Mouse (Mus musculus) MEL (cell line): Measurements from ENCODE around the gene Mkrn1. TPM values are rescaled to one million over a fixed set of nuclear protein-coding genes. Genes with fewer than 3 reads are reported as not detected.
A peak's percentile ranks its signal among the peaks of the same experiment; 100 is the strongest.

Experiments
- DNase-seq: peaks from one replicate; pipeline ENCODE4 v3.0.0; 2011; ENCODE audit warnings: low read depth, low spot score
- H3K27ac ChIP-seq: 2 replicates; pipeline ENCODE4 v1.5.1; 2012; ENCODE audit warnings: low read depth, mild to moderate bottlenecking, control low read depth, low read length, moderate library complexity; ENCODE audit not compliant: control insufficient read depth
- H3K27me3 ChIP-seq, 2 experiments: fragments of 150-350 bp in 1 of 2; sonication (generic) in 1 of 2; 2 replicates each; pipeline ENCODE4 v1.6.1; 2012; ENCODE audit warnings: low read length in 2 of 2, mild to moderate bottlenecking in 2 of 2, improper control_type of control experiment in 1 of 2, moderate library complexity in 1 of 2; ENCODE audit not compliant: insufficient read depth in 2 of 2, control insufficient read depth in 1 of 2
- H3K36me3 ChIP-seq, 2 experiments: 2 replicates each; pipeline ENCODE4 v1.6.1; 2012 to 2014; ENCODE audit warnings: low read length in 2 of 2, improper control_type of control experiment in 1 of 2, inconsistent platforms in 1 of 2, mild to moderate bottlenecking in 1 of 2; ENCODE audit not compliant: insufficient read depth in 2 of 2, control insufficient read depth in 1 of 2
- H3K4me1 ChIP-seq, 2 experiments: fragments of 150-350 bp in 1 of 2; sonication (generic) in 1 of 2; 2 replicates each; pipeline ENCODE4 v1.6.1; 2012; ENCODE audit warnings: low read length in 2 of 2, improper control_type of control experiment in 1 of 2, mild to moderate bottlenecking in 1 of 2; ENCODE audit not compliant: insufficient read depth in 2 of 2, control insufficient read depth in 1 of 2
- H3K4me3 ChIP-seq, 2 experiments: fragments of 150-350 bp in 1 of 2; sonication (generic) in 1 of 2; 2 replicates each; pipeline ENCODE4 v1.5.1; 2012; ENCODE audit warnings: low read depth in 2 of 2, low read length in 2 of 2, mild to moderate bottlenecking in 2 of 2, moderate library complexity in 2 of 2, control low read depth in 1 of 2, improper control_type of control experiment in 1 of 2; ENCODE audit not compliant: control insufficient read depth in 1 of 2, insufficient read depth in 1 of 2
- H3K79me2 ChIP-seq: 2 replicates; pipeline ENCODE4 v1.6.1; 2012; ENCODE audit warnings: mild to moderate bottlenecking, low read length, moderate library complexity; ENCODE audit not compliant: control insufficient read depth, poor library complexity, insufficient read depth
- H3K9ac ChIP-seq: 2 replicates; pipeline ENCODE4 v1.6.1; 2012; ENCODE audit warnings: low read depth, mild to moderate bottlenecking, control low read depth, low read length, moderate library complexity; ENCODE audit not compliant: control insufficient read depth, poor library complexity, severe bottlenecking
- H3K9me3 ChIP-seq: fragments of 150-350 bp; sonication (generic); replicated peaks from 2 replicates; pipeline ENCODE4 v1.6.1; 2012; ENCODE audit warnings: mild to moderate bottlenecking, low read length, improper control_type of control experiment, moderate library complexity; ENCODE audit not compliant: insufficient read depth
- BHLHE40 ChIP-seq: IDR thresholded peaks from 2 replicates; pipeline ENCODE4 v1.6.1; 2012; ENCODE audit warnings: low read depth, mild to moderate bottlenecking, inconsistent platforms, low read length, improper control_type of control experiment, borderline replicate concordance
- CHD1 ChIP-seq: IDR thresholded peaks from 2 replicates; pipeline ENCODE4 v1.6.1; 2012; ENCODE audit warnings: low read depth, mild to moderate bottlenecking, inconsistent platforms, low read length, improper control_type of control experiment
- CTCF ChIP-seq, 3 experiments: IDR thresholded peaks in 2 of 3; conservative IDR thresholded peaks in 1 of 3; 2 replicates each; pipeline ENCODE4 v1.5.1; 2011 to 2012; ENCODE audit warnings: low read length in 3 of 3, low read depth in 2 of 3, mild to moderate bottlenecking in 2 of 3, improper control_type of control experiment in 1 of 3, inconsistent platforms in 1 of 3, mixed read lengths in 1 of 3, moderate library complexity in 1 of 3; ENCODE audit not compliant: control insufficient read depth in 1 of 3, insufficient read depth in 1 of 3, poor library complexity in 1 of 3, severe bottlenecking in 1 of 3
- E2F4 ChIP-seq: IDR thresholded peaks from 2 replicates; pipeline ENCODE4 v1.6.1; 2011; ENCODE audit warnings: low read depth, low read length, improper control_type of control experiment, borderline replicate concordance
- ELF1 ChIP-seq: IDR thresholded peaks from 2 replicates; pipeline ENCODE4 v1.6.1; 2014; ENCODE audit warnings: low read depth, mild to moderate bottlenecking, inconsistent platforms, low read length, improper control_type of control experiment, moderate library complexity
- EP300 ChIP-seq, 2 experiments: IDR thresholded peaks; 2 replicates each; pipeline ENCODE4 v1.6.1; 2011; ENCODE audit warnings: improper control_type of control experiment in 2 of 2, low read length in 2 of 2, low read depth in 1 of 2, mild to moderate bottlenecking in 1 of 2
- ETS1 ChIP-seq: IDR thresholded peaks from 2 replicates; pipeline ENCODE4 v1.6.1; 2012; ENCODE audit warnings: low read depth, mild to moderate bottlenecking, inconsistent platforms, low read length, improper control_type of control experiment, moderate library complexity
- GATA1 ChIP-seq: IDR thresholded peaks from 2 replicates; pipeline ENCODE4 v1.6.1; 2011; ENCODE audit warnings: low read depth, low read length, improper control_type of control experiment
- HCFC1 ChIP-seq: IDR thresholded peaks from 2 replicates; pipeline ENCODE4 v1.6.1; 2012; ENCODE audit warnings: low read depth, mild to moderate bottlenecking, inconsistent platforms, low read length, improper control_type of control experiment, moderate library complexity
- KAT2A ChIP-seq: conservative IDR thresholded peaks from 2 replicates; pipeline ENCODE4 v1.6.1; 2012; ENCODE audit warnings: low read depth, low read length, improper control_type of control experiment, inconsistent platforms
- MAFK ChIP-seq: IDR thresholded peaks from 2 replicates; pipeline ENCODE4 v1.6.1; 2011; ENCODE audit warnings: low read depth, mild to moderate bottlenecking, low read length, improper control_type of control experiment, borderline replicate concordance
- MAX ChIP-seq: IDR thresholded peaks from 2 replicates; pipeline ENCODE4 v1.6.1; 2011; ENCODE audit warnings: low read length, improper control_type of control experiment
- MAZ ChIP-seq: IDR thresholded peaks from 2 replicates; pipeline ENCODE4 v1.6.1; 2012; ENCODE audit warnings: low read depth, mild to moderate bottlenecking, inconsistent platforms, low read length, improper control_type of control experiment
- MEF2A ChIP-seq: IDR thresholded peaks from 2 replicates; pipeline ENCODE4 v1.6.1; 2014; ENCODE audit warnings: low read depth, mild to moderate bottlenecking, inconsistent platforms, low read length, improper control_type of control experiment; ENCODE audit not compliant: poor library complexity, insufficient replicate concordance, severe bottlenecking; ENCODE audit errors: extremely low read depth
- MXI1 ChIP-seq: IDR thresholded peaks from 2 replicates; pipeline ENCODE4 v1.6.1; 2011; ENCODE audit warnings: mild to moderate bottlenecking, low read depth, low read length, improper control_type of control experiment
- MYB ChIP-seq: IDR thresholded peaks from 2 replicates; pipeline ENCODE4 v1.6.1; 2011; ENCODE audit warnings: mild to moderate bottlenecking, low read depth, low read length, improper control_type of control experiment
- NELFE ChIP-seq: IDR thresholded peaks from 2 replicates; pipeline ENCODE4 v1.6.1; 2011; ENCODE audit warnings: low read depth, low read length, improper control_type of control experiment
- POLR2A ChIP-seq, 2 experiments: IDR thresholded peaks; 2 replicates each; pipeline ENCODE4 v1.6.1; 2011 to 2012; ENCODE audit warnings: low read length in 2 of 2, mild to moderate bottlenecking in 2 of 2, control low read depth in 1 of 2, improper control_type of control experiment in 1 of 2, low read depth in 1 of 2, moderate library complexity in 1 of 2; ENCODE audit not compliant: control insufficient read depth in 1 of 2, insufficient read depth in 1 of 2, poor library complexity in 1 of 2
- POLR2AphosphoS2 ChIP-seq: IDR thresholded peaks from 2 replicates; pipeline ENCODE4 v1.6.1; 2011; ENCODE audit warnings: low read length, improper control_type of control experiment
- POLR2AphosphoS5 ChIP-seq: IDR thresholded peaks from 2 replicates; pipeline ENCODE4 v1.6.1; 2012; ENCODE audit warnings: low read depth, borderline replicate concordance, mild to moderate bottlenecking, inconsistent platforms, low read length, moderate library complexity, mixed read lengths
- RAD21 ChIP-seq: IDR thresholded peaks from 2 replicates; pipeline ENCODE4 v1.6.1; 2011; ENCODE audit warnings: mild to moderate bottlenecking, low read depth, low read length, improper control_type of control experiment
- RCOR1 ChIP-seq: IDR thresholded peaks from 2 replicates; pipeline ENCODE4 v1.6.1; 2012; ENCODE audit warnings: low read depth, mild to moderate bottlenecking, inconsistent platforms, low read length, improper control_type of control experiment
- SIN3A ChIP-seq: IDR thresholded peaks from 2 replicates; pipeline ENCODE4 v1.6.1; 2012; ENCODE audit warnings: low read length, improper control_type of control experiment, inconsistent platforms
- TBP ChIP-seq: IDR thresholded peaks from 2 replicates; pipeline ENCODE4 v1.8.0; 2011; ENCODE audit warnings: low read depth, low read length, improper control_type of control experiment
- TCF12 ChIP-seq: IDR thresholded peaks from 2 replicates; pipeline ENCODE4 v1.6.1; 2014; ENCODE audit warnings: low read depth, mild to moderate bottlenecking, inconsistent platforms, low read length, improper control_type of control experiment, moderate library complexity
- USF2 ChIP-seq, 2 experiments: IDR thresholded peaks; 2 replicates each; pipeline ENCODE4 v1.6.1; 2011 to 2012; ENCODE audit warnings: improper control_type of control experiment in 2 of 2, low read length in 2 of 2, borderline replicate concordance in 1 of 2, inconsistent platforms in 1 of 2, low read depth in 1 of 2, mild to moderate bottlenecking in 1 of 2; ENCODE audit not compliant: insufficient read depth in 1 of 2
- ZC3H11A ChIP-seq: IDR thresholded peaks from 2 replicates; pipeline ENCODE4 v1.6.1; 2012; ENCODE audit warnings: low read depth, mild to moderate bottlenecking, inconsistent platforms, low read length, improper control_type of control experiment
- ZKSCAN1 ChIP-seq: IDR thresholded peaks from 2 replicates; pipeline ENCODE4 v1.6.1; 2012; ENCODE audit warnings: low read depth, mild to moderate bottlenecking, inconsistent platforms, low read length, improper control_type of control experiment, moderate library complexity
- ZMIZ1 ChIP-seq: IDR thresholded peaks from 2 replicates; pipeline ENCODE4 v1.6.1; 2012; ENCODE audit warnings: low read depth, mild to moderate bottlenecking, inconsistent platforms, low read length, improper control_type of control experiment, moderate library complexity
- polyA plus RNA-seq, 2 experiments: library from polyadenylated mRNA; stranded (reverse) in 1 of 2; unstranded in 1 of 2; fragments of >175 nt in 1 of 2; fragments of >200 nt in 1 of 2; gene quantifications; 2 replicates each; pipeline versions ENCODE4 v1.2.1 to v1.2.4; 2012; ENCODE audit warnings: low replicate concordance in 2 of 2, low read depth in 1 of 2; ENCODE audit not compliant: insufficient read length in 2 of 2, insufficient read depth in 1 of 2, missing spikeins in 1 of 2
- total RNA-seq: library from RNA; depleted of rRNA; stranded (reverse); fragments of 300-350 nt; gene quantifications from 2 replicates; pipeline ENCODE4 v1.2.3, GENCODE M21; 2012

Gene Mkrn1
- total and polyA plus RNA-seq, 3 experiments = 57.4 to 58.1 TPM; not detected in 1

DNA sequence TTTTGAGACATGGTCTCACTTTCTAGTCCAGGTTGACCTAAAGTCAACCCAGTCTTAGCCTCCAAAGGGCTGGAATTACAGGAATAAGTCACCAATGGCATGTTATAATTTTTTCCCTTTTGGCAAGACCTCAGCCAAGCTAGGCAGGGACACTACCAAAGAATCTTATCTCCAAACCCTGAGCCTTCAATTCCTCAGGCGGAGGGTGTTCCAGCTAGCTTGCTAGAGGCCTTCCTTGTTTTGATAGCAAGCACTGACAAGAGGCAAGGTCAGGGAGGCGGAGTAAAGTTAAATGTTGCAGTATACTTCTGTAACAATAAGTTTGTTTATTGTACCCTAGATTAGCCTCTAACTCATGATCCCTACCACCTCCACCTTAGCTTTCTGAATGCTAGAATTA, 4.9 kb upstream of the Mkrn1 start:
- Histone ChIP-seq H3K9me3 (no peaks in the 10 kb centered on the region), H3K36me3 (peaks cover 0 to 44% of the 10 kb centered on the region in 2 experiments; a peak in 2 of 4 replicates), H3K9ac (no peak overlapping the region), H3K27ac (peak overlapping the region; percentile 48), H3K4me1 (peaks cover 15 to 37% of the 10 kb centered on the region in 2 experiments), H3K4me3 (no peak overlapping the region), H3K79me2 (no peaks in the 10 kb centered on the region), H3K27me3 (no peaks in the 10 kb centered on the region)
- DNase-seq = peak; percentile 58
- TF ChIP-seq MXI1 = peak; percentile 60; the same call in 1 of the 2 replicates
- TF ChIP-seq MAFK = no peak
- no peak for TF ChIP-seq POLR2AphosphoS2
- no peak for TF ChIP-seq RAD21
- TF ChIP-seq NELFE = no peak
- no peak for TF ChIP-seq MYB
- TF ChIP-seq EP300 (IDR thresholded peaks at IDR 0.05; ENCODE audit: low read depth in 1 of 2, low read length in 2 of 2) = peak in 1 of 2 experiments; percentile 31; a peak in 2 of 4 replicates
- no peak for TF ChIP-seq KAT2A
- no peak for TF ChIP-seq MAX
- TF ChIP-seq BHLHE40 = no peak
- TF ChIP-seq HCFC1 = no peak
- no peak for TF ChIP-seq ZKSCAN1
- TF ChIP-seq ZMIZ1 = no peak
- TF ChIP-seq MAZ = no peak
- no peak for TF ChIP-seq CHD1
- TF ChIP-seq POLR2AphosphoS5 = no peak
- no peak for TF ChIP-seq ELF1
- no peak for TF ChIP-seq E2F4
- peak; percentile 27 for TF ChIP-seq GATA1
- peak; percentile 37; the same call in 1 of the 2 replicates for TF ChIP-seq ETS1
- 0 out of 2 replicates have a peak, but pooled peaks have one; percentile 28 for TF ChIP-seq TCF12
- no peak for TF ChIP-seq POLR2A (IDR thresholded peaks at IDR 0.05; ENCODE audit: control insufficient read depth in 1 of 2, insufficient read depth in 1 of 2, low read depth in 1 of 2, low read length in 2 of 2, poor library complexity in 1 of 2)
- TF ChIP-seq SIN3A = peak; percentile 32; the same call in 1 of the 2 replicates
- TF ChIP-seq RCOR1 = no peak

DNA sequence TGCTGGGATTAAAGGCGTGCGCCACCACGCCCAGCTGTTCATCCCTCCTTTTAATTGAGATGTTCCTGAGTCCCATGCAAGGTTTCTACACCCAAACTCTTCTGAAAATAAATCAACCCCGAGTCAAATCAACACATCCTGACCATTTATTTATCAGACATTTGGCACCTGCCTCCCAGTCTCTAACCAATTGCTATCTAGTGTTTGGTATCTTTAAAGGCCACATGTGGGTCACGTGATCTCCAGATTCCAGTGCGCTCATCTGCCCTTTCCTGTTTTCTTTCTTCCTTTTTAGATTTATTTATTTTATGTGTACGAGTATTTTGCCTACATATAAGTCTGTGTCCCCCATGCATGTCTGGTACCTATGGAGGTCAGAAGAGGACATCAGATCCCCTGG, 3.4 kb upstream of the Mkrn1 start:
- no peaks in the 10 kb centered on the region for H3K9me3 ChIP-seq
- peak; percentile 69 for DNase-seq
- no peaks in the 10 kb centered on the region for H3K27me3 ChIP-seq
- H3K9ac ChIP-seq = no peak overlapping the region
- no peak overlapping the region for H3K4me3 ChIP-seq
- peaks cover 0 to 40% of the 10 kb centered on the region in 2 experiments; a peak in 2 of 4 replicates for H3K36me3 ChIP-seq
- H3K4me1 ChIP-seq = peaks cover 13 to 32% of the 10 kb centered on the region in 2 experiments
- H3K79me2 ChIP-seq = peaks cover 7% of the 10 kb centered on the region
- peak overlapping the region; percentile 16; the same call in 1 of the 2 replicates for H3K27ac ChIP-seq
- TF ChIP-seq USF2 (IDR thresholded peaks at IDR 0.05; ENCODE audit: borderline replicate concordance in 1 of 2, insufficient read depth in 1 of 2, low read depth in 1 of 2, low read length in 2 of 2) (peak; percentile 49 to 84; a peak in 3 of 4 replicates), TBP (no peak), KAT2A (no peak), POLR2AphosphoS5 (no peak), MAZ (no peak), MAFK (no peak), HCFC1 (no peak), CTCF (IDR thresholded peaks at IDR 0.05 in 2 of 3, conservative IDR thresholded peaks at IDR 0.05 in 1 of 3; ENCODE audit: control insufficient read depth in 1 of 3, insufficient read depth in 1 of 3, low read depth in 2 of 3, low read length in 3 of 3, poor library complexity in 1 of 3, severe bottlenecking in 1 of 3) (no peak), BHLHE40 (peak; percentile 93), ZC3H11A (no peak), MAX (peak; percentile 87), MEF2A (no peak), MYB (no peak), EP300 (IDR thresholded peaks at IDR 0.05; ENCODE audit: low read depth in 1 of 2, low read length in 2 of 2) (peak; percentile 71 to 84), E2F4 (no peak), ZMIZ1 (no peak), CHD1 (no peak), GATA1 (peak; percentile 78), RAD21 (no peak), POLR2A (IDR thresholded peaks at IDR 0.05; ENCODE audit: control insufficient read depth in 1 of 2, insufficient read depth in 1 of 2, low read depth in 1 of 2, low read length in 2 of 2, poor library complexity in 1 of 2) (no peak)
